Mouse (Mus musculus) monocyte, adult 5-6 weeks (primary cell): ENCODE measurements around the gene Khdrbs2. TPM values are rescaled to one million over a fixed set of nuclear protein-coding genes. Genes with fewer than 3 reads are reported as not detected.
"Not testable (repeated sequence)": the region's sequence is repeated elsewhere in the genome, so short reads cannot be mapped to it uniquely, and the experiment has no call there.

Experiments used
- ATAC-seq: fragments of 153-309, 156-312 bp; replicated peaks from 2 replicates; pipeline ENCODE4 v1.8.0; 2017; ENCODE audit warnings: mild to moderate bottlenecking; ENCODE audit not compliant: low TSS enrichment, insufficient number of reproducible peaks, severe bottlenecking, poor library complexity, low FRiP score
- total RNA-seq: library from RNA; stranded (forward); fragments of 200-1000, 200-491, 200-594 nt; gene quantifications from 3 replicates; pipeline ENCODE4 v1.2.3, GENCODE M21; 2017

Khdrbs2 gene
- total RNA-seq, 1 experiment from 2014 or later: not detected

DNA sequence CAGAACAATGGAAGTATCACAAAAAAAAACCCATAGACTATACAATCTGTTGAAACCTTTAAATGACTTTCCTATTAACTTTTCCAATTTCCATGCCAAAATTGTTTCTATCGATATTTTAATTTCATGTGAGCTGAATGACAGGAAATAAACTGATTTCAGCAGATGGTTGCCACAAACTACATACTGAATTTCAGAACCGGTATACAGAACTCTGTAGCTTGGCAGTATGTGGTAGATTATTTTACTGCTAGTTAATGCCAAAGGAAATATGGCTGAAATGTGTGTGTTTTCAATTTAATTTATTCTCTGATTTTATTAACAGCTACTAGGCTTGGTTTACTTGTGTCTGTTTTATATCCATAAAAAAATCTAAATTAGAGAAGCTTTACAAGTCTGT lies 260.6 kb downstream of the Khdrbs2 start:
- no peak for ATAC-seq

DNA sequence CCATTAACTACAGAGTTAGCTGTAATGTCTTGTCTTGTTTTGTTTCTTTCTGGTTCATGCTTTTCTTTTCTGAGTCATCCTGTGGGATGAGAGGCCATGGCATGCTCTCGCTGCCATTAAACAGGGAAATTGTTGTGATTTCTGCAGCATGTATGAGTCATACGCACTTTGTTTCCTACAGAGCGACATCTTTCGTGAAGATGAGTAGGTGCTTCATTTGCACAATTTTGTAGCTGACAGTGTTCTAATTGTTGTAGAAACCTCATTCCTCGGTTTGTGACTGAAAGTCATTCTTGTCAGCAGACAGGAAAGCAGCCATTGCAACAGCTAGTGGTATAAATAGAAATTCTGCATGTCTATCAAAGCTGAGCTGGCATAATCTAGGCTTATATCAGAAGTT lies 271.4 kb downstream of the Khdrbs2 start:
- ATAC-seq: no peak

DNA sequence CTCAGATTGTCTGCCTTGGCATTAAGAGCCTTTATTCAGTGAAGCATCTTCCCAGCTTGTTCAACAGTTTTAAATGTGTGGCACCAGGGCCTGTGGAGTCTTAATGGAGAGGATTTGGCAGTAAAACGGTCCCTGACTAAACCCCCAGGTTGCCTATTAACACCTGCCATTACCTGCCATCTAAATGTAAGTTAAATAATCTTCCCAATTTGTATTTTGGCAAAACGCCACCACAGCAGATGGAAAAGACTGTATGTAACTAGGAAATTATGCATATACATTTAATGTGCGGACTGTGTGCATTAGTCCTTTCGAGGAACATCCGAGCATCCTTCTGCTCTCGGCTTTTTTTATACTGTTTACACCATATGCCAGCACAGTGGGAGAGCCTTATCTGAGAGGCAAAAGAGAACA lies 290.6 kb downstream of the Khdrbs2 start:
- ATAC-seq: no peak

DNA sequence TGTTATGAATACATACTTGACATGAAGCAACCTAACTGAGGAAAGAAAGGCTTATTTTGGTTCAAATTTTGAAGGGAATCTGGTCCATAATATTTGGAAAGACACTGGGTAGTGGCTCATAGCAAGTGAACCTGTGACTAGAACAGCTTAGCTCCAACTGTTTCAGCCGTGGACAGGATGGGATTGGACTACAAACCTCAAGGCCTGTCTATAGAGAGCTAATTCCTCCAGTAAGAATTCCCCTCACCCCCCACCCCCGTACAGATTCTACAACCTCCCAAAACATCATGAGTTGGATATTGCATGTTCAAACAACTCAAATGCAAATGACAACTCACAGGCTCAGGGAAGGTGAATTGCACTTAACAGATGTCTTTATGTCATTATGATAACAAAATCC lies 298.5 kb downstream of the Khdrbs2 start:
- no peak for ATAC-seq

- no peak for ATAC-seq
Observed at GRCm38 (mm10) chr1:32471502-32472214, 299.1 kb downstream of the Khdrbs2 start.

DNA sequence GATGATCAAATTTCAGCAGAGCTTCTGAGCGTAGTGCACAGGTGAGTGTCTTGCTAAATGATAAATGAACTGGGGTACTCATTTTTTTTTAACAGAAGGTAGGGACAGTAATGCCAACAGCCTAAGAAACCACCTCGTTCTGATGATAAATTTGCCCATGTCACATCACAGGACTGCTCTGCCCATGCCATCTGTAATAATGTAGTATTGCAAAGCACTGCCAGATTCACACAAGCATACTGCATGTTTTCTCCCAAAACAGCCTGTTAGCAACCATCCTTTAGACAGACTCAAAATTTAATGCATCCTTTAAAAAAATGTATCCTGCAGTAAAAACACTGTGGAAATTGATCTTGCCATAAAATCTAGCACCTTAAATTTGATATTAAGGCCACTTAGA lies 315.4 kb downstream of the Khdrbs2 start:
- ATAC-seq: no peak

- no peak for ATAC-seq
Observed at GRCm38 (mm10) chr1:32503381-32503780, 330.9 kb downstream of the Khdrbs2 start.

GRCm38 (mm10) chr1:32547194-32547593 lies 374.7 kb downstream of the Khdrbs2 start, which contains the start of gene Gm5415:
TSS of gene Gm5415 (minus strand) at chr1:32547294.
- not testable (repeated sequence) for ATAC-seq

DNA sequence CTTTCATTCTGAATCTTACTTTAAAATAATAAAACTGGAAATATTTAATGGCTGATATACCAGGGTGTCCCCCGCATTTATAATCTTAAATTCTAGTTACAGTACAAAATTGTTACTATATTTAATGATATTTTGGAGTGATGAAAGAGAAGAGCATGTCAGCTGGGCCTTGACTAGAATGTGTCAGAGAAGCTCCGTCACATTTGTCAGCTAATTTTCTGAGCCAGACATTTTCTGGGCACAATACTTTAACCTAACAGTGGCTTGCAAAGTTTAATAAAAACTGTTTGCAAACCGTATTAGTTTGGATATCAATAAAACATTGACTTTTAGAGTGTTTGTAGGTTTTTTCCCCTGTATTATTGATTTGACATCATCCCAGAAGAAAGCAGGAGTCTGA lies 380.9 kb downstream of the Khdrbs2 start:
- ATAC-seq: no peak

DNA sequence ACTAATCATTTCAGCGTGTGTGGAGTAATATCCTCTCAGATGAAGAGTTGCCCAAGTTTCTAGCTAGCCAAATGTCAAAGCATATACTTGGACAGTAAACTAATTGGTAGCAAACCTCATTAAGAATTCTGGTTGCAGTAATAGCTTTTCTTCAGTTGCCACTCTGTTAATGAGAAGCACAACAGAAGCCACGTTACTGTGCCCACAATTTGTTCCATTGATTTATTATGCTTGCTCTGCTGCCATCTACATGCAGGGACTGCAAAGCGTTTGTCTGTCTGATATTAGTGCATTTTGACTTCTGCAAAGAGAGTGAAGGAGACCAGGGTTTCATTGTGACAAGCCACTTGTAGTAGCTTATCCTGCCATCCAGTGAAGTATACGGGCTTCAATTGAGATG lies 381.4 kb downstream of the Khdrbs2 start:
- ATAC-seq: no peak

DNA sequence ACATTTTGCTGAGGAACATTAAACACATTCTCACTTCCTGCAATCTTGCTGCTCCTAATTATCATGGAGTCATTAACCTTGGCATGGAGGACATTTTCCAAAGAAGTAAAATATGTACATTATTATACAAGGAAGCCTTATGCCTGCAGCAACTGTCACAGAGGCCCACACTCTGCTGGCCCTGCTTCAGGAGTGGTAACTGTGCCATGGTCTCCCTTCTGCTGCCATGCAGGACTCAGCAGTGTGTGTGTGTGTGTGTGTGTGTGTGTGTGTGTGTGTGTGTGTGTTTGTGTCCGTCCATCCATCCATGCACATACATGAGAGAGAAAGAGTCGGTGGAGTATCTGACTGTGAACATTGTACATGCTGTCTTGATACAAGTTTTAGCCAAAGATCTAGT lies 396.4 kb downstream of the Khdrbs2 start:
- no peak for ATAC-seq

DNA sequence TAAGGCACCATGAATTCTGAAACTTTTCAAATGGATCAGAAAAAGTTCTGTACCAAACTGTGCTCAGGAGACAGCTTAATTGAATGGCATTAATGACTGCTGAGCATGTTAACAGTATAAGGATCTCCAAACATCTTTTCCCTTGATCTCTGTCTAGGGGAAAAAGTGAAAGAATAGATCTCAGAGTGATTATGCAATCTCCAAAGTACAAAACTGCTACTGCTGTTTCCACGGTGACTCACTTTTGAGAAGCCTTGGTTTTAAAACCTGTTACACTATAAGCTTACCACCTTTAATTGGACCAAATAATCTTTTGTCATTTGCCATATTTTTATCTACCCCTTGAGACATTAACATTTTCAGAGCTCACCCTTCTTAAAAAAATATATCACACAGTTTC lies 453.5 kb downstream of the Khdrbs2 start:
- no peak for ATAC-seq

GRCm38 (mm10) chr1:32632415-32633354 lies 460.2 kb downstream of the Khdrbs2 start:
- ATAC-seq: no peak

DNA sequence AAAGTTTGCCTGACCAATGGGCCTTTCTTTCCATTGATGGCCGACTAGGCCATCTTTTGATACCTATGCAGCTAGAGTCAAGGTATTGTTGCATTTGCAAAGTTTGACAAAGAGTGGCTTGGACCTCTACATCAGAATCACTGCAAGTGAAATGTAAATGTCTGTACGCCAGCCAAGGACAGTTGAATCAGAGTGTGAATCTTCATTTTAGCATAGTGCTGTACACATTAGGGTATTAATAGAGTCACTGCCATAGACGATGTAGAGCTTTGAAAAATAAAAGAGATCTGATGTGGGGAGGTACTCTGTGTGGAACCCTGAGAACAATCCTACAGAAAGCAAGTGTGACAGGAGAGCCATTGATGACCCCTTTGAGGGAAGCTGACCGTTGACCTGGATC lies 460.9 kb downstream of the Khdrbs2 start:
- no peak for ATAC-seq

DNA sequence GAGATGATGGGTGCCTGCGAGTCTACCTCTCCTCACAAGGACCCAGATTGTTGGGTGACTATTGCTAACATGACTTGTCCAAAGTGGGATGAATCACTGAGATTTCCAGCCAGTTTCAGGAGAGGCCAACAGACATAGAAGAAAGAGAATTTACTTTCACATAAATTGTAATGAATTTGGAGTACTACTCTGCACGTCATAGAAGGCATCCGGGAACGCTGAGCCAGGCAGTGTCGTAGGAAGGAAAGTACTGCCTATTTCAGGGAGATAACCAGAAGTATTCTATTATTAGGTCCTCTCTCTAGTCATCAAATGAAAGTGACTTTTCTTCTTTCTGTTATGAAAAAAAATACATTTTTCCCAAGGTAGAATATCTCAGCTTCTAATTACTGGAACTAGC lies 466.6 kb downstream of the Khdrbs2 start:
- ATAC-seq: no peak

GRCm38 (mm10) chr1:32649647-32650209 lies 477.2 kb downstream of the Khdrbs2 start:
- no peak for ATAC-seq

DNA sequence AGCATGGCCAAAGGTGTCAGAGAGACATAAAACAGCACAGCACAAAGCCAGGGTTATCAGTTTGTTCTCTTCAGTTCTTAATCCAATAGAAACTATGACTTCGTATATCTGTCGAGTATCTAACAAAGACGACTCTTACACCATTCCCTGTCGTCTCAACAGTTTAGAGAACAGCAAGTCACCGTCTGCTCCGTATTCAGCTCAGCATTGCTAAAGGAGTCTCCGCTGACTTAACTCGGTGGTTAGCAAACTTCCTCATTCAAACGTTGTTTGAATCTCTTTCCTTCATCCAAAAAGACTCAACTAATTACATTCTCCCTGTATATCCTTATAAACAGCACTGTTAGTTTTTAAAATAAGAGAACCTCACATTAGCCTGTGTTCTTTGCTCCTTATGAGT lies 521.3 kb downstream of the Khdrbs2 start:
- ATAC-seq: no peak

DNA sequence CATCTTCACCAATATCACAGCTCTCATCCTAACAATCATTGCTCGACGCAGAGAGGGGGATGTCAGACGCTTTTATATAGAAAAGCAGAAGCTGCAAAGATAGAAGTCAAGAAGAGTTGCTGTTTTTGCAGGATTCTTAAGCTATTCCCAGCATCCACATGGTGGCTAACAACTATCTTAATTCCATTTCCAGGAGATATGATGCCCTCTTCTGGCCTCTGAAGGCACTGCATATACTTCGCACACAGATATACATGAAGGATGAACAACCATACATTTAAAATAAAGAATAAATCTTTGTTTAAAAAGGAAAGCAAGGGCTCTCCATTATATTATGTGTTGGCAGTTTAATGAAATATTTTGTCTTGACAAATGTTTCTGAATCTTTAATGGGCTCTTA lies 527.6 kb downstream of the Khdrbs2 start:
- no peak for ATAC-seq

- no peak for ATAC-seq
Observed at GRCm38 (mm10) chr1:32701267-32701666, 528.8 kb downstream of the Khdrbs2 start.
